Mouse (Mus musculus): Measurements from ENCODE around the gene Col6a2.

DNA sequence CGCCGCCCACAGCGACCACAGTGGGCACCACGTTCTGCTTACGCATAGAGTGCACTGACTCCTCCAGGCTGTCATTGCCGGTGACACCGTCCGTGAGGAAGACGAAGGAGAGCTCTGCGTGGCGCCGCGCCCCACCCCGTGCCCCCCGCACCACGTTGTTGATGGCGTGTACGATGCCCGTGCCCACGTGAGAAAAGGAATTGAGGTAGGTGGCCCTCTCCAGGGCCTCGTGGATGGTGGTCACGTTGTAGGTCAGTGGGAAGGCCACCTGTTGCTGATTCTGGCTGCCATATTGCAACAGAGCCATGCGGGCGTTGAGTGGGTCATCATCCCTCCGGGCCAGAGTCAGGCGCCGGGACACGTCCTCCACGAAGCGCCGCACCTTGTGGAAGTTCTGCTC, 27.1 kb downstream of the Col6a2 start:
- TF ChIP-seq POLR2A (IDR thresholded peaks at IDR 0.05; ENCODE audit: extremely low read depth, insufficient read depth, low read length) = no peak
- TF ChIP-seq CTCF (IDR thresholded peaks at IDR 0.05; ENCODE audit: extremely low read depth, insufficient read depth, low read length) = no peak

Measured in cortical plate, adult 2 months (tissue).